Mouse (Mus musculus): ENCODE measurements around the gene Rrp1.
"Not testable (repeated sequence)": the region's sequence is repeated elsewhere in the genome, so short reads cannot be mapped to it uniquely, and the experiment has no call there.

The Rrp1 gene

DNA sequence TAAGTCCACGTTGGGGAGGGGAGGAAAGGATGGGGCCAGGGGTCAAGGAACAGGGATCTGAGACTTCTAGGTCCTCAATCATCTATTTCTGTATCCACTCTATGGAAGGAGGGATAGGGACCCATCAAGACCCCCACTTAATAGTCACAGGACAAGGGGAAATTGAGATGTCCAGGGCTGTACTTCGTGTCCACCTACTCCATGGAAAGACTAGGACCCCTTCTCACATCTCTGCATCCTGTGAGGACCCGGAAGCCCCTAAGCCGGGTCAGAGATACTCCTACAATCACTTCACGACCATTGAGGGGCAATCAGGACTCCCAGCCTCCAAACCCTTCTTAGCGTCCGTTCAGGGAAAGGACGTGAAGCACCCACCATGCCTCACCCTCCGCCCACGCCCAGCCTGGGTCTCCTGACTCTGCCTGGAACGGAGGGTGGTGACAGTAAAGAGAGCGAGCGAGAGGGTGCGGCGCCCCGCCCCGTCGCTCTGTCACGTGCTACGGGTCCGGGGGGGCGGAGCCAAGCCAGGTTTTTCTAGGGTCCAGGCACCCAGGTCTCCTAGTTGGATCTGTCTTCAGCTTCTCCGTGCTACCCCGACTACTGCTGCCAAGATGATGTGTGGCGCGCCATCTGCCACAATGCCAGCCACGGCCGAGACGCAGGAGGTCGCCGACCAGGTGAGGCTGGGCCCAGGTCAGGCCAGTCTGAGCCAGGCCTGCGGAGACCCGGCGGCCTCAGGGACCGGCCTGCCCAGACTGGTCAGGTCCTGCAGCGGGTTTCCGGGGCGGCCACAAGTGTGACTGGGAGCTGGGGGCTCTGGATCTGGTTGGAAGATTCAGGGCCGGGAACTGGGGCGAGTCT, 12.6 kb upstream of the Rrp1 start, which contains the start of gene Cstb:
Gene Cstb, plus strand, starts transcription at position 489 of the 861 bp plus-strand sequence.
- peak; percentile 91 for DNase-seq (ENCODE audit: low spot score in 2 of 2)

DNA sequence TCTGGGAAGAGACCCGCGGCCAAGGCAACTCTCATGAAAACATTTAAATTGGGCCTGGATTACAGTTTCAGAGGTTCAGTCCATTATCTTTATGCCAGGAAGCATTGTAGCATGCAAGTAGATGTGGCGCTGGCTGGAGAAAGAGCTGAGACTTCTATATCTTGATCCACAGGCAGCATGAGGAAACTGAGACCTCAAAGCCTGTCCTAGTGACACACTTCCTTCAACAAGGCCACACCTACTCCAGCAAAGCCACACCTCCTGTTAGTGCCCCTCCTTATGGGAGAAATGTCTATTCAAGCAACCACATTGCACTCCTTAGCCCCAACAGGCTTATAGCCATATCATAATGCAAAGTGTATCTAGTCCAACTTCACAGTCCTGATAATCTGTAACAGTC, 9.8 kb upstream of the Rrp1 start:
- DNase-seq (ENCODE audit: low spot score in 2 of 2): no peak

GRCm38 (mm10) chr10:78420929-78421328, 8.1 kb upstream of the Rrp1 start:
- no peak for DNase-seq (ENCODE audit: low spot score in 2 of 2)

- no peak for DNase-seq (ENCODE audit: low spot score in 2 of 2)
These were observed 5.9 kb upstream of the Rrp1 start for GRCm38 (mm10) chr10:78418791-78419190.

DNA sequence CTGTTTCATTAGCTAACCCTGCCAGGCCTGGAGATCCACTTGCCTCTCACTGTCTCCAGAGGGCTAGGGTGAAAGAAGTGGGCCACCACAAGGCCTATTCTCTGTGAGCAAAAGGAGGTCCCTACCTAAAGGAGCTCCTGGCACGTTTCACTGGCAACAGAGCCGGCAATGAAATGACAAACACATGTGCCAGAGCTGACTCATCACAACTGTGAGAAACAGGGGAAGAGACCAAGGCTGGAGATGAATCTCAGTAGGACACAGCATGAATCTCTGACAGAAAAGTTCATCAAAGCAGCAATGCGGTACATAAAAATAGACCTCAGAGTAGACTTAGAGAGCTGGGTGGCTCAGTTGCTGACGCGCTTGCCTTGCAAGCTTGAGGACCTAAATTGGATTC, 5.0 kb upstream of the Rrp1 start:
- no peak for DNase-seq (ENCODE audit: low spot score in 2 of 2)

DNA sequence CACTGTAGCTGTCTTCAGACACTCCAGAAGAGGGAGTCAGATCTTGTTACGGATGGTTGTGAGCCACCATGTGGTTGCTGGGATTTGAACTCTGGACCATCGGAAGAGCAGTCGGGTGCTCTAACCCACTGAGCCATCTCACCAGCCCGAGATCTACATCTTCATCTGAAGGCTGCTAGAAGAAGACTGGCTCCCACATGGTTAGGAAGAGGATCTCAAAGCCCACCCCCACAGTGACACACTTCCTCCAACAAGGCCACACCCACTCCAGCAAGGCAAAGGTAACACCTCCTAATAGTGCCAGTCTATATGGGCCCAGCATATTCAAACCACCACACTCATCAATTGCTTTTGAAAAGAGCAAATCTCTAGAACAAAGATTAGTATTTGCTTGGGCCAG, 2.1 kb upstream of the Rrp1 start:
- DNase-seq (ENCODE audit: low spot score in 2 of 2): not testable (repeated sequence)

GRCm38 (mm10) chr10:78413152-78413520, 293 bp upstream of the Rrp1 start:
- no peak for DNase-seq (ENCODE audit: low spot score in 2 of 2)

- no peak for DNase-seq (ENCODE audit: low spot score in 2 of 2)
These were observed 992 bp downstream of the Rrp1 start for GRCm38 (mm10) chr10:78411851-78412250.

DNA sequence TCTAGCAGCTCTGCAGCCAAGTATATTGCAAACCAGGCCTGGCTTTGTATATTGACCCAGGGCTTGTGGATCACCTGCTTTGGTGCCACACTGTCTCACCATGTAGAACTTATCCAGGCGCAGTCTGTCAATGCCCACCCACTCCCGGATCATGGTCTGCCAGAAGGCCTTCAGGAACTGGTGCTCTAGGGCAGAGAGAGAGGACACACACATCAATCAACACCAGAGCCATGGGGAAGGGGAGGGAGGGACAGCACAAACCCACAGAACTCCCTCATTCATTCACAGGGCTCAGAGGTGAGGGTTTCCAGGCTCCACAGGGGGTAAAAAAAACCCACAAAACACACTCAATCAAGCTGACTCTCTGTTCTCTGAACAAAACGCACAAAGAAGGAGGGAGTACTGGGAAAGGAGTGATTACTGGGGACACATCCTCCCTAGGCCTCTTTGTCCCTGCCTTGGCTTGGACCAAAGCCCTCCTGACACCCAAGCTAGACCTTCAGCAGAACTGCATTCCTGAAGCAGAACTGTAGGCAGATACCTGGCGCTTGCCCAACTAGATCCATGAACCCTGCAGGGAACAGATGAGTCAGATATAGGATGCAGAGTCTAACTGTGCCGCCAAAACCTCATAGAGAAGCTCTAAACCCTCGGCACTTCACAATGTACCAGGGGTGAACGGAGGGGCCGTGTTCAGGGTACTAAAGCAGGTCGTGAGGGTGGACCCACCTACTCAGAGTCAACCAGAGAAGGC, 3.6 kb downstream of the Rrp1 start:
- DNase-seq (ENCODE audit: low spot score in 2 of 2): no peak

DNA sequence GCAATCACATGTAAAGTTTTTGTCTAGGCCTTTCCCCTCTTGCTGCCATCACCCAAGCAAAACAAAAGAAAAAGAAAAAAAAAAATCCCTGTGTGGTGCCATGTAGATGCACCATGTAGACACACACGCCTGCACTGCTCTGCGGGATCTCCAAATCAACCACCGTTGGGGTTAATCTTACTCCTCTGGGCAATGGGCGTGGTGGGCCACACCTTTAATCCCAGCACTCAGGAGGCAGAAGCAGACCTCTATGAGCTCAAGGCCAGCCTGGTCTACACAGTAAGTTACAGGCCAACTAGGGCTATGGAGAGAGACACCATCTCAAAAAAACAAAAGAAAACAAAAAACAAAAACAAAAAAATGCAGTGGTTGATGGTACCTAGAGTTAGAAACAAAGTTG, 5.7 kb downstream of the Rrp1 start:
- no peak for DNase-seq (ENCODE audit: low spot score in 2 of 2)

- DNase-seq (ENCODE audit: low spot score in 2 of 2): no peak
These were observed 6.7 kb downstream of the Rrp1 start for GRCm38 (mm10) chr10:78406152-78406551.

GRCm38 (mm10) chr10:78402301-78402922, 10.4 kb downstream of the Rrp1 start:
- no peak for DNase-seq (ENCODE audit: low spot score in 2 of 2)

- DNase-seq (ENCODE audit: low spot score in 2 of 2): no peak
These were observed 11.7 kb downstream of the Rrp1 start for GRCm38 (mm10) chr10:78401127-78401526.

DNA sequence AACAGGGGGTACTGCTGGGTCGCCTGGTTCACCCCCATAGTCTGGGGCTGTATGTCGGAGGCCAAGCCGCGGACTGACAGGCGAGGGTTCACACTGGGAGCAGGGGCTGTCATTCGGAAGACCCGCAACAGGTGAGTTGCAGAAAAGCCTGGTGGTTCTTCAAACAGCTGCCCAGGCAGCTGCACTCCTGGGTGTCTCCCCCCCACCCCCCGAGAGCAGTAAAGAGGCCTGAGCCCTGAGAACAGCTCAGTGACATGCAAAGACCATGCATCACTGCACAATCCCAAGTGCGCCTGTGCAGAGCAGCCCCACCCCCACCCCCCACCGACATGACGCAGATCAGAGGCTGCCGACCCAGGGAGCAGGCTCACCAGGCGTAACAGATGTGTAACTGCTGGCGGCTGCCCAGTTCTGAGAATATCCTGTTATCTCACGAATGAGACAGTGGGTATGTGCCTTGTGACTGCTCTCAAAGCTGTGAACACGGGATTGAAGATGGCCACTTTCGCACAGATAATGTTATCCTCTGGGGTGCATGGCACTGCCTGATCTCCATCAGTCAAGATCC, 13.7 kb downstream of the Rrp1 start:
- DNase-seq (ENCODE audit: low spot score in 2 of 2): peak; percentile 62 to 71

GRCm38 (mm10) chr10:78396625-78396885, 16.3 kb downstream of the Rrp1 start:
- no peak for DNase-seq (ENCODE audit: low spot score in 2 of 2)

GRCm38 (mm10) chr10:78395819-78396624, 16.8 kb downstream of the Rrp1 start:
- DNase-seq (ENCODE audit: low spot score in 2 of 2): peak; percentile 95 to 97

DNA sequence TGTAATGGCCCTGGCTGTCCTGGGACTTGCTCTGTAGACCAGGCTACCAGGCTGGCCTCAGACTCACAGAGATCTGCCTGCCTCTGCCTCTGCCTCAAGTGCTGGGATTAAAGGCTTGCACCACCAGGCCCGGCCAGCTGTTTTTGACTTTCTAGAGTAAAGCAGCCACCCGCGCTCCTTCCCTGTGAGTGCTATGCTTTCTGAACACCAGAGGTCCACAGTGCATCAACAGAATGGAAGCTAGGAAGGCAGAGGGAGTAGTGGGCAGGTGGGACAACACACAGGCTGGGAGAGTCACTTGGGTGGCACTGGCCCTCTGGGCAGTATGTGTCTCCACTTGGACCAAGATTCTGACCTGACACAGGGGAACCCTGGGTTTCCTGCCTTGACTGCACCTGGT, 17.5 kb downstream of the Rrp1 start:
- no peak for DNase-seq (ENCODE audit: low spot score in 2 of 2)

DNA sequence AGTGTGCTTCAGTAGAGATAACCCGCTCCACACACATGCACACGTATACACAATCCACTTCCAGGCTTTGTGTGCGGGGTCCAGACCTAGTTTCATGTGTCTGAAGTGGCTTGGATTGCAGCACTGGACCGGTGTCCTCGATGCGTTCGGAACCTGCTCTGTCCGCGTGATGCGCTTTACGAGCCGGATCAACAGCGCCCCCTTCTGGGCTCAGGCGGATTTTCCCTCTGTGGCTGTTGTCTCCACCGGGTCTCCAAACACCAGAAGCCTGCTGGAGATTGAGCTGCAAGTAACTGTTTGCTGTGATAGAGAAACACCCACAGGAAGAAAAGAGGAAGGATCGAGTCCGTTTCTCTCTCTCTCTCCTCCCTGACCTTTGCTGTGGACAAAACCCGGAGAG, 20.8 kb downstream of the Rrp1 start:
- DNase-seq (ENCODE audit: low spot score in 2 of 2): peak; percentile 88 to 90

DNA sequence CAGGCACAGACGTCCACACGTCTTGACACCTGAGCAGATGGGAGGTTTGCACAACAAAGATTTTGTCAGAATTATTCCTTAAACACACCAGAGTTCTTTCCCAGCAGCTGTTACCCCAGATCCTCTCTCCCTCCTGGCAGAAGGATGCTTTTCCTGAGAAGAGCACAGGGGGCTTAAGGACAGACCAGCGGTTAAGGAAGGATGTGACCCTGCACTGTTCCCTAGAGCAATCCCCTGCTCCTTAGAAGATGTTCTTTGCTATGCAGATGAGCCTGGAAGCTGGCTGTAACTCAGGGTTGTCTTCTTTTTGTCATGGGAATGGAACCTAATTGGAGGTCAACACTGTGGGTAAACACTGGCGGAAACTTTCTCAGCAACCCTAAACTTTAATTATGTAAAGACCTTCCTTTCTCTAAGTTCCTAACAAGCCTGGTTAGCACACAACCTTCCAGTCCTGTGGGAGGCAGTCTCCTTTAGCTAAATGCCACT, 21.8 kb downstream of the Rrp1 start:
- no peak for DNase-seq (ENCODE audit: low spot score in 2 of 2)

GRCm38 (mm10) chr10:78388216-78388980, 24.4 kb downstream of the Rrp1 start:
- DNase-seq (ENCODE audit: low spot score in 2 of 2): peak; percentile 78 to 81

GRCm38 (mm10) chr10:78385520-78385919, 27.3 kb downstream of the Rrp1 start:
- DNase-seq (ENCODE audit: low spot score in 2 of 2): no peak
